In genomic region chr6:114692691-114693090, GRCm38 (mm10) we compare ENCODE assay signal across 20 mouse cellular contexts. TPM values are rescaled to one million over a fixed set of nuclear protein-coding genes. Genes with fewer than 3 reads are reported as not detected.
DNase-seq lines count a peak whose midpoint lies in the region; ATAC-seq and TF ChIP-seq lines count a peak whose summit lies in the region.
"Had no signal": no experiment of that assay in that cellular context is flagged by ENCODE, and none has a peak within 500 bp of the region (broad histone marks: within the 10 kb centered on the region; RNA-seq: fewer than 3 reads in every experiment).

No protein-coding gene starts in this region.

- H3K9ac ChIP-seq in hindbrain, postnatal 0 days (replicated peaks; ENCODE audit: low read length), result no peak overlapping the region
- H3K9ac ChIP-seq in hindbrain, embryonic 12.5 days, result no peak overlapping the region
- H3K9ac ChIP-seq in neural tube, embryonic 13.5 days, result no peak overlapping the region
- no peak overlapping the region for H3K9ac ChIP-seq in heart, adult 2 months (ENCODE audit: low read depth, low read length)
- H3K9ac ChIP-seq: heart, embryonic 12.5 days; limb, embryonic 15.5 days; liver, postnatal 0 days had no signal

- no peak for ATAC-seq in cerebellum, adult (ENCODE audit: insufficient number of reproducible peaks, low FRiP score, low TSS enrichment)
- no peak; the same call in 1 of the 2 replicates for ATAC-seq in hindbrain, postnatal 0 days
- no peak for ATAC-seq in hindbrain, embryonic 12.5 days (ENCODE audit: low FRiP score)
- ATAC-seq in neural tube, embryonic 13.5 days (ENCODE audit: low read depth), result no peak
- ATAC-seq: intestine, embryonic 16.5 days; liver, postnatal 0 days had no signal

- TF ChIP-seq CTCF in cerebellum, adult 2 months (IDR thresholded peaks at IDR 0.05; ENCODE audit: borderline replicate concordance, insufficient read depth, low read depth, low read length), result no peak
- no peak for TF ChIP-seq CTCF in hindbrain, postnatal 0 days (IDR thresholded peaks at IDR 0.05; ENCODE audit: low read depth)
- TF ChIP-seq CTCF in heart, adult 2 months (IDR thresholded peaks at IDR 0.05), result no peak

- H3K79me2 ChIP-seq in heart, adult 2 months (replicated peaks; ENCODE audit: control insufficient read depth, insufficient read depth, low read length), result no peaks in the 10 kb centered on the region

- H3K4me3 ChIP-seq in cerebellum, adult 2 months (replicated peaks; ENCODE audit: insufficient read depth, low read depth, low read length), result no peak overlapping the region
- no peak overlapping the region for H3K4me3 ChIP-seq in hindbrain, postnatal 0 days (ENCODE audit: low read length)
- H3K4me3 ChIP-seq in hindbrain, embryonic 12.5 days, result no peak overlapping the region
- H3K4me3 ChIP-seq in neural tube, embryonic 13.5 days, result no peak overlapping the region
- H3K4me3 ChIP-seq in heart, adult 2 months, result no peak overlapping the region
- H3K4me3 ChIP-seq: heart, embryonic 12.5 days; limb, embryonic 15.5 days had no signal

- H3K4me2 ChIP-seq in hindbrain, postnatal 0 days (ENCODE audit: low read depth, low read length), result no peak overlapping the region
- H3K4me2 ChIP-seq in hindbrain, embryonic 12.5 days (replicated peaks), result no peak overlapping the region
- no peak overlapping the region for H3K4me2 ChIP-seq in neural tube, embryonic 13.5 days
- H3K4me2 ChIP-seq: heart, embryonic 12.5 days; limb, embryonic 15.5 days had no signal

- no peak for TF ChIP-seq POLR2A in cerebellum, adult 2 months (IDR thresholded peaks at IDR 0.05; ENCODE audit: borderline replicate concordance, insufficient read depth, low read length)
- no peak for TF ChIP-seq POLR2A in heart, adult 2 months (IDR thresholded peaks at IDR 0.05; ENCODE audit: insufficient read depth, low read depth, low read length)

- DNase-seq in cerebellum, adult 2 months, result peak; percentile 14 to 19
- peak; percentile 72 for DNase-seq in hindbrain, postnatal 0 days (ENCODE audit: low spot score)
- DNase-seq in neural tube, embryonic 10.5 days (ENCODE audit: extremely low spot score, low spot score), result no peak
- DNase-seq in lung, postnatal 4 days, result peak; percentile 19 to 44
- DNase-seq in heart, adult 2 months, result no peak
- DNase-seq: adrenal gland, postnatal 14 days; embryo, embryonic 11 days; gastrocnemius, postnatal 36 days; heart, postnatal 4 days; layer of hippocampus, adult 9-11 months; liver, postnatal 0 days; thymus, postnatal 14 days had no signal

- intact Hi-C loops in heart, adult 2 months (cut with DNase I), result no loop called here

- H3K9me3 ChIP-seq in hindbrain, postnatal 0 days (ENCODE audit: low read length), result no peaks in the 10 kb centered on the region
- H3K9me3 ChIP-seq in hindbrain, embryonic 12.5 days (replicated peaks), result no peaks in the 10 kb centered on the region
- no peaks in the 10 kb centered on the region for H3K9me3 ChIP-seq in neural tube, embryonic 13.5 days
- H3K9me3 ChIP-seq: heart, embryonic 12.5 days; limb, embryonic 15.5 days had no signal

- no peaks in the 10 kb centered on the region for H3K27me3 ChIP-seq in cerebellum, adult 2 months (ENCODE audit: control insufficient read depth, insufficient read depth, low read length)
- H3K27me3 ChIP-seq in hindbrain, postnatal 0 days (ENCODE audit: insufficient read depth, low read length), result no peaks in the 10 kb centered on the region
- H3K27me3 ChIP-seq in hindbrain, embryonic 12.5 days, result no peaks in the 10 kb centered on the region
- H3K27me3 ChIP-seq in neural tube, embryonic 13.5 days, result no peaks in the 10 kb centered on the region
- H3K27me3 ChIP-seq in heart, adult 2 months (ENCODE audit: control insufficient read depth, insufficient read depth, low read length), result no peaks in the 10 kb centered on the region
- H3K27me3 ChIP-seq: CH12.LX; heart, embryonic 12.5 days; limb, embryonic 15.5 days had no signal

- no peaks in the 10 kb centered on the region for H3K36me3 ChIP-seq in hindbrain, postnatal 0 days (ENCODE audit: insufficient read depth, low read length)
- no peaks in the 10 kb centered on the region for H3K36me3 ChIP-seq in hindbrain, embryonic 12.5 days
- H3K36me3 ChIP-seq in neural tube, embryonic 13.5 days, result no peaks in the 10 kb centered on the region
- no peaks in the 10 kb centered on the region for H3K36me3 ChIP-seq in heart, adult 2 months (ENCODE audit: control insufficient read depth, insufficient read depth, low read length)
- H3K36me3 ChIP-seq: heart, embryonic 12.5 days had no signal

- whole genome bisulfite sequencing in cerebellum, adult 2 months, result 39% methylated on average over 10 of the region's 10 CpGs
- WGBS in hindbrain, postnatal 0 days, result 62% methylated on average over 10 of the region's 10 CpGs
- WGBS in hindbrain, embryonic 12.5 days, result 87% methylated on average over 10 of the region's 10 CpGs
- WGBS in neural tube, embryonic 13.5 days, result 84% methylated on average over 10 of the region's 10 CpGs
- 92% methylated on average over 10 of the region's 10 CpGs for WGBS in heart, adult 2 months

- no peak overlapping the region for H3K27ac ChIP-seq in cerebellum, adult 2 months (ENCODE audit: insufficient read depth, low read length)
- peak overlapping the region; percentile 62 for H3K27ac ChIP-seq in hindbrain, postnatal 0 days
- no peak overlapping the region for H3K27ac ChIP-seq in hindbrain, embryonic 12.5 days
- H3K27ac ChIP-seq in neural tube, embryonic 13.5 days (replicated peaks), result 0 out of 2 replicates have a peak overlapping the region, but pooled peaks have one; percentile 9
- H3K27ac ChIP-seq in heart, adult 2 months, result no peak overlapping the region
- H3K27ac ChIP-seq: kidney, postnatal 0 days; limb, embryonic 15.5 days had no signal

- H3K4me1 ChIP-seq in cerebellum, adult 2 months (ENCODE audit: control insufficient read depth, insufficient read depth, low read length), result no peaks in the 10 kb centered on the region; the same call in 1 of the 2 replicates
- peaks cover 8% of the 10 kb centered on the region; the same call in 1 of the 2 replicates for H3K4me1 ChIP-seq in hindbrain, postnatal 0 days (ENCODE audit: insufficient read depth, low read length)
- H3K4me1 ChIP-seq in hindbrain, embryonic 12.5 days, result 0 out of 2 replicates have a peak, but pooled peaks cover 7% of the 10 kb centered on the region
- H3K4me1 ChIP-seq in neural tube, embryonic 13.5 days (replicated peaks), result peaks cover 28% of the 10 kb centered on the region; the same call in 1 of the 2 replicates
- no peaks in the 10 kb centered on the region for H3K4me1 ChIP-seq in heart, adult 2 months (ENCODE audit: control insufficient read depth, insufficient read depth, low read length)
- H3K4me1 ChIP-seq: limb, embryonic 15.5 days had no signal

- TF ChIP-seq EP300 in heart, adult 2 months (IDR thresholded peaks at IDR 0.05; ENCODE audit: insufficient read depth, low read depth, low read length), result no peak

RNA-seq across cellular contexts. Expression of gene Atg7, which starts 49.8 kb away (rescaled TPM):
- 22.2 and 24.9 TPM in 2 replicates for polyA plus RNA-seq in cerebellum, adult 2 months (2012; rRNA removed)
- total RNA-seq in hindbrain, postnatal 0 days (2014; rRNA removed), result 15.0 and 17.5 TPM in 2 replicates
- polyA plus RNA-seq in hindbrain, postnatal 0 days (2015; fragmentation: Nextera tagmentation; extraction: Ambion mirVana), result 15.9 and 16.6 TPM in 2 replicates
- polyA plus RNA-seq in hindbrain, embryonic 12.5 days (2016; fragmentation: Nextera tagmentation; extraction: Ambion mirVana), result 19.0 and 20.3 TPM in 2 replicates
- 18.1 and 21.1 TPM in 2 replicates for polyA plus RNA-seq in neural tube, embryonic 13.5 days (2015; fragmentation: Nextera tagmentation; extraction: Ambion mirVana)
- 10 to 100 TPM in 1 of 2 experiments, 1 to 10 TPM in 1; 9.9 to 10.7 TPM for total RNA-seq in heart, adult 2 months (2021)
- 11.1 and 14.6 TPM in 2 replicates for polyA plus RNA-seq in heart, adult 2 months (2012; rRNA removed)

Comparison
In these comparisons a context has a peak if more than half of its experiments do, and no peak if none do; other contexts are left out.
1. H3K27ac ChIP-seq: peak in hindbrain, postnatal 0 days (single experiment) and neural tube, embryonic 13.5 days (single experiment); none in cerebellum, adult 2 months (single experiment), hindbrain, embryonic 12.5 days (single experiment) and heart, adult 2 months (single experiment).
2. DNase-seq: peak in cerebellum, adult 2 months (2 of 2), hindbrain, postnatal 0 days (single experiment) and lung, postnatal 4 days (2 of 2); none in neural tube, embryonic 10.5 days (single experiment) and heart, adult 2 months (0 of 2).